Mouse (Mus musculus) cerebellum, adult 2 months (tissue): ENCODE results near the gene Pld5.

Source experiments
- CTCF ChIP-seq: fragments of 200-500 bp; IDR thresholded peaks from 2 replicates; pipeline ENCODE4 v1.5.1; 2011; ENCODE audit warnings: low read depth, mild to moderate bottlenecking, control low read depth, low read length, moderate library complexity, borderline replicate concordance; ENCODE audit not compliant: insufficient read depth
- POLR2A ChIP-seq: fragments of 200-500 bp; IDR thresholded peaks from 2 replicates; pipeline ENCODE4 v1.6.1; 2011; ENCODE audit warnings: low read length, control low read depth, borderline replicate concordance; ENCODE audit not compliant: insufficient read depth

DNA sequence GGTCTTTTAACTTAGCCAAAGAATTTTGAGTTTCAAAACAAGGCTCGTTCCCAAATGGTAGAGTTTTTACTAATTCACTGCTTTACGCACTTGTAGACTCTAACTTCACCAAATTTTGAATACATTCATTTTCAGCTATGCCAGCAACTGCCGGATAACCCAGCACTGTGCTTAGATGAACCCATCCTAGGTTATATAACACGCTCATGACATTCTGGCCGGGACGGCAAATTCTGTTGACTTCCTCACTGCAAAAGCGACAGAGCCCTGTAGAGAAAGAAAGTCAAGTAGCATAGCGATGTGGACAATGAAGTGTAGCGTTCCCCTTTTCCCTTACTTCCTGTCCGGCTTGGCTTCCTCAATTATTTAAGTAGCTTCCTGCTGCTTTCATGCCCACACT is 51.3 kb downstream of the Pld5 start:
- TF ChIP-seq CTCF (no peak), POLR2A (no peak)
